Mouse (Mus musculus) thymus, adult 2 months (tissue): ENCODE measurements at regions not wholly inside any gene's neighbourhood (a gene's known extent, or its start where the extent isn't known, plus 50 kb on each side); places are given as distances from the start of the nearest gene placed in this dataset.

Source experiments
- CTCF ChIP-seq: fragments of 200-500 bp; IDR thresholded peaks from 2 replicates; pipeline ENCODE4 v1.5.1; 2012; ENCODE audit warnings: mild to moderate bottlenecking, control low read depth, low read length, moderate library complexity, borderline replicate concordance; ENCODE audit not compliant: control insufficient read depth, poor library complexity, insufficient read depth; ENCODE audit errors: extremely low read depth
- POLR2A ChIP-seq: fragments of 200-500 bp; IDR thresholded peaks from 2 replicates; pipeline ENCODE4 v1.6.1; 2012; ENCODE audit warnings: mild to moderate bottlenecking, low read length, control low read depth, moderate library complexity; ENCODE audit not compliant: control insufficient read depth, poor library complexity, insufficient read depth; ENCODE audit errors: extremely low read depth

DNA sequence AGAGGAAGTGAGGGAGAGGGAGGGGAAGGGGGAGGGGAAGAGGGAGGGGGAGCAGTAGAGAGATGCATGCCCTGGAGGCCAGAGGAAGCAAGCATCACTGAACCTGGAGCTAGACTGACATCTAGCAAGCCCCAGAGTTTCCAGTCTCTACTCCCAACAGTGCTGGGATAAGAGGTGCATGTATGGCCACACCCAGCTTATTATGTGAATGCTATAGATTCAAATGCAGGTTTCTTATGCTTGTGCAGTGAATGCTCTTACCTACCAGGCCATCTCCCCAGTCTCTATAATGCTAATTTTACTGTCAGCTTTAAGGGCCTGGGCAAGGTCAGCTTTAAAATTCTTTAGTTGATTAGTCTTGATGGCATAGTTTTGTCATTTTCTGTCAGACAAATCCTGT, 271.3 kb upstream of the Thsd7b start:
- TF ChIP-seq CTCF (no peak), POLR2A (no peak)
